Mouse (Mus musculus) heart, postnatal 0 days (tissue): ENCODE measurements around the gene Kctd7. TPM values are rescaled to one million over a fixed set of nuclear protein-coding genes. Genes with fewer than 3 reads are reported as not detected.

ENCODE experiments used
- ATAC-seq: fragments of 200-750 bp; cut with Nextera tagmentation; 2 replicates; pipeline ENCODE4 v1.8.0; 2017; ENCODE audit warnings: low read depth, moderate number of reproducible peaks, moderate library complexity; ENCODE audit not compliant: insufficient read depth
- DNase-seq: peaks from one replicate; pipeline ENCODE4 v3.0.0-alpha.2; 2016; ENCODE audit warnings: low spot score
- H3K27ac ChIP-seq: fragments of 300-500 bp; sonication (generic); 2 replicates; pipeline ENCODE4 v1.5.1; 2014; ENCODE audit warnings: low read depth, mild to moderate bottlenecking
- H3K27me3 ChIP-seq: fragments of 300-500 bp; sonication (generic); 2 replicates; pipeline ENCODE4 v1.6.1; 2014; ENCODE audit warnings: low read length, mixed read lengths; ENCODE audit not compliant: control insufficient read depth, insufficient read depth
- H3K36me3 ChIP-seq: fragments of 300-500 bp; sonication (generic); replicated peaks from 2 replicates; pipeline ENCODE4 v1.6.1; 2014; ENCODE audit warnings: low read length, mixed read lengths; ENCODE audit not compliant: control insufficient read depth, insufficient read depth
- H3K4me1 ChIP-seq: fragments of 300-500 bp; sonication (generic); 2 replicates; pipeline ENCODE4 v1.6.1; 2014; ENCODE audit warnings: antibody characterized with exemption; ENCODE audit not compliant: control insufficient read depth, insufficient read depth
- H3K4me2 ChIP-seq: fragments of 300-500 bp; sonication (generic); 2 replicates; pipeline ENCODE4 v1.6.1; 2014; ENCODE audit warnings: low read depth, mild to moderate bottlenecking, low read length, moderate library complexity
- H3K4me3 ChIP-seq: fragments of 300-500 bp; sonication (generic); 2 replicates; pipeline ENCODE4 v1.5.1; 2014; ENCODE audit warnings: low read depth, low read length
- H3K9ac ChIP-seq: fragments of 300-500 bp; sonication (generic); replicated peaks from 2 replicates; pipeline ENCODE4 v1.6.1; 2014; ENCODE audit warnings: low read depth, low read length, mixed read lengths
- H3K9me3 ChIP-seq: fragments of 300-500 bp; sonication (generic); replicated peaks from 2 replicates; pipeline ENCODE4 v1.6.1; 2016; ENCODE audit warnings: low read length; ENCODE audit not compliant: control insufficient read depth
- CTCF ChIP-seq: IDR thresholded peaks from 2 replicates; pipeline ENCODE4 v1.5.1; 2016; ENCODE audit warnings: antibody characterized with exemption, control low read depth, low read depth
- EP300 ChIP-seq: IDR thresholded peaks from 2 replicates; pipeline ENCODE4 v1.6.1; 2016; ENCODE audit warnings: antibody characterized with exemption, low read depth
- whole genome bisulfite sequencing: fragments of 180-500 bp; shearing (Covaris S2); extraction: QIAGEN DNeasy Blood & Tissue Kit; methylation state at CpG from one replicate; pipeline ENCODE4 v1.1.7; 2014; 5-methylcytosine and 5-hydroxymethylcytosine counted together
- polyA plus RNA-seq: library from polyadenylated mRNA; unstranded; fragments of >200 nt; fragmentation: Nextera tagmentation; extraction: Ambion mirVana; gene quantifications from 2 replicates; pipeline ENCODE4 v1.2.1, GENCODE M21; 2015
- total RNA-seq: library from RNA; depleted of rRNA; stranded (reverse); fragments of >200 nt; gene quantifications from 2 replicates; pipeline ENCODE4 v1.2.3, GENCODE M21; 2014; ENCODE audit warnings: low replicate concordance; rRNA removed

Kctd7 gene
- total and polyA plus RNA-seq, 2 experiments from 2014 or later, result 4.2 to 4.8 TPM

- ATAC-seq (no peak), DNase-seq (no peak)
- Histone ChIP-seq H3K4me1 (peaks cover 7% of the 10 kb centered on the region; the same call in 1 of the 2 replicates), H3K27me3 (no peaks in the 10 kb centered on the region), H3K36me3 (peaks cover 49% of the 10 kb centered on the region), H3K4me2 (no peak overlapping the region), H3K9ac (no peak overlapping the region), H3K9me3 (no peaks in the 10 kb centered on the region), H3K4me3 (no peak overlapping the region), H3K27ac (no peak overlapping the region)
- 75% methylated on average over 10 of the region's 10 CpGs for WGBS
- TF ChIP-seq EP300, result no peak
- no peak for TF ChIP-seq CTCF
These were observed 55.8 kb downstream of the Kctd7 start for GRCm38 (mm10) chr5:130200233-130201029.

- H3K4me3 ChIP-seq, result no peak overlapping the region
- no peak overlapping the region for H3K4me2 ChIP-seq
- no peaks in the 10 kb centered on the region for H3K4me1 ChIP-seq
- ATAC-seq (no peak), DNase-seq (no peak)
- TF ChIP-seq CTCF, result no peak
- TF ChIP-seq EP300, result no peak
- 68% methylated on average over 4 of the region's 4 CpGs for WGBS
- H3K27me3 ChIP-seq, result no peaks in the 10 kb centered on the region
- no peaks in the 10 kb centered on the region for H3K9me3 ChIP-seq
- peaks cover 48% of the 10 kb centered on the region for H3K36me3 ChIP-seq
- no peak overlapping the region for H3K27ac ChIP-seq
- H3K9ac ChIP-seq, result no peak overlapping the region
These were observed 59.3 kb downstream of the Kctd7 start for GRCm38 (mm10) chr5:130203948-130204347.

GRCm38 (mm10) chr5:130204560-130204959, 59.9 kb downstream of the Kctd7 start:
- no peak overlapping the region for H3K27ac ChIP-seq
- H3K4me1 ChIP-seq, result no peaks in the 10 kb centered on the region
- H3K36me3 ChIP-seq, result peaks cover 51% of the 10 kb centered on the region
- no peaks in the 10 kb centered on the region for H3K9me3 ChIP-seq
- TF ChIP-seq EP300, result no peak
- no peak for TF ChIP-seq CTCF
- WGBS, result 81% methylated on average over 6 of the region's 6 CpGs
- no peak overlapping the region for H3K4me2 ChIP-seq
- H3K4me3 ChIP-seq, result no peak overlapping the region
- no peaks in the 10 kb centered on the region for H3K27me3 ChIP-seq
- no peak overlapping the region for H3K9ac ChIP-seq
- DNase-seq (no peak), ATAC-seq (no peak)

Other genes with a start within 250 kb of the Kctd7 start
- gene Zbed5, start 249.1 kb upstream of the Kctd7 start, total RNA-seq, result 0.27 and 1.4 TPM in 2 replicates
- 1.4 and 1.5 TPM in 2 replicates for gene Zbed5, start 249.1 kb upstream of the Kctd7 start, polyA plus RNA-seq
- gene Phkg1, start 246.3 kb upstream of the Kctd7 start, total RNA-seq, result 3.1 and 9.6 TPM in 2 replicates
- 2.5 and 3.4 TPM in 2 replicates for gene Phkg1, start 246.3 kb upstream of the Kctd7 start, polyA plus RNA-seq
- gene Nupr1l, start 236.3 kb upstream of the Kctd7 start, total RNA-seq, result 0.08 and 0.38 TPM in 2 replicates
- gene Nupr1l, start 236.3 kb upstream of the Kctd7 start, polyA plus RNA-seq, result 2.7 and 3.5 TPM in 2 replicates
- 17.4 and 30.8 TPM in 2 replicates for gene Vkorc1l1, start 202.9 kb upstream of the Kctd7 start, total RNA-seq
- 7.3 and 8.4 TPM in 2 replicates for gene Vkorc1l1, start 202.9 kb upstream of the Kctd7 start, polyA plus RNA-seq
- gene Gusb, start 141.8 kb upstream of the Kctd7 start, total RNA-seq, result 24.6 and 27.8 TPM in 2 replicates
- 30.2 and 31.4 TPM in 2 replicates for gene Gusb, start 141.8 kb upstream of the Kctd7 start, polyA plus RNA-seq
- 9.7 and 21.1 TPM in 2 replicates for gene Asl, start 115.6 kb upstream of the Kctd7 start, total RNA-seq
- 15.9 and 16.6 TPM in 2 replicates for gene Asl, start 115.6 kb upstream of the Kctd7 start, polyA plus RNA-seq
- 2.6 and 9.7 TPM in 2 replicates for gene Crcp, start 115.6 kb upstream of the Kctd7 start, total RNA-seq
- 20.8 and 23.1 TPM in 2 replicates for gene Crcp, start 115.6 kb upstream of the Kctd7 start, polyA plus RNA-seq
- 12.2 and 20.7 TPM in 2 replicates for gene Tpst1, start 71.5 kb upstream of the Kctd7 start, total RNA-seq
- 23.7 and 27.9 TPM in 2 replicates for gene Tpst1, start 71.5 kb upstream of the Kctd7 start, polyA plus RNA-seq
- 4.6 and 17.5 TPM in 2 replicates for gene Rabgef1, start 26.9 kb downstream of the Kctd7 start, total RNA-seq
- gene Rabgef1, start 26.9 kb downstream of the Kctd7 start, polyA plus RNA-seq, result 16.7 and 19.8 TPM in 2 replicates
- gene Tmem248, start 72.2 kb downstream of the Kctd7 start, total RNA-seq, result 31.9 and 38.1 TPM in 2 replicates
- 23.9 and 24.5 TPM in 2 replicates for gene Tmem248, start 72.2 kb downstream of the Kctd7 start, polyA plus RNA-seq
- gene Sbds, start 110.7 kb downstream of the Kctd7 start, total RNA-seq, result 8.6 and 15.7 TPM in 2 replicates
- 56.9 and 57.6 TPM in 2 replicates for gene Sbds, start 110.7 kb downstream of the Kctd7 start, polyA plus RNA-seq
- gene Tyw1, start 110.8 kb downstream of the Kctd7 start, total RNA-seq, result 7.0 and 18.9 TPM in 2 replicates
- gene Tyw1, start 110.8 kb downstream of the Kctd7 start, polyA plus RNA-seq, result 11.1 and 11.6 TPM in 2 replicates
- gene Caln1, start 224.6 kb downstream of the Kctd7 start, total RNA-seq, result not detected in 2 replicates
- gene Caln1, start 224.6 kb downstream of the Kctd7 start, polyA plus RNA-seq, result 0.11 TPM in 1 of 2 replicates, not detected in the other
- not detected in 2 replicates for gene A330070K13Rik, start 239.8 kb downstream of the Kctd7 start, total RNA-seq
- not detected in 2 replicates for gene A330070K13Rik, start 239.8 kb downstream of the Kctd7 start, polyA plus RNA-seq